Mouse (Mus musculus) CD4-positive, CD25-positive, alpha-beta regulatory T cell, adult 4 months (primary cell): ENCODE results near the gene Phactr3. TPM values are rescaled to one million over a fixed set of nuclear protein-coding genes. Genes with fewer than 3 reads are reported as not detected.
"Not testable (repeated sequence)": the region's sequence is repeated elsewhere in the genome, so short reads cannot be mapped to it uniquely, and the experiment has no call there.

Experiments used
- ATAC-seq: one replicate; pipeline ENCODE4 v1.8.0; 2017
- polyA plus RNA-seq, 2 experiments: library from polyadenylated mRNA; unstranded; fragments of 100-300 nt; shearing (Covaris generic); gene quantifications; one replicate each; pipeline ENCODE4 v1.2.1; 2017

Gene Phactr3
- under 1 TPM in 1 of 2 experiments, not detected in 1; 0.28 TPM for polyA plus RNA-seq

DNA sequence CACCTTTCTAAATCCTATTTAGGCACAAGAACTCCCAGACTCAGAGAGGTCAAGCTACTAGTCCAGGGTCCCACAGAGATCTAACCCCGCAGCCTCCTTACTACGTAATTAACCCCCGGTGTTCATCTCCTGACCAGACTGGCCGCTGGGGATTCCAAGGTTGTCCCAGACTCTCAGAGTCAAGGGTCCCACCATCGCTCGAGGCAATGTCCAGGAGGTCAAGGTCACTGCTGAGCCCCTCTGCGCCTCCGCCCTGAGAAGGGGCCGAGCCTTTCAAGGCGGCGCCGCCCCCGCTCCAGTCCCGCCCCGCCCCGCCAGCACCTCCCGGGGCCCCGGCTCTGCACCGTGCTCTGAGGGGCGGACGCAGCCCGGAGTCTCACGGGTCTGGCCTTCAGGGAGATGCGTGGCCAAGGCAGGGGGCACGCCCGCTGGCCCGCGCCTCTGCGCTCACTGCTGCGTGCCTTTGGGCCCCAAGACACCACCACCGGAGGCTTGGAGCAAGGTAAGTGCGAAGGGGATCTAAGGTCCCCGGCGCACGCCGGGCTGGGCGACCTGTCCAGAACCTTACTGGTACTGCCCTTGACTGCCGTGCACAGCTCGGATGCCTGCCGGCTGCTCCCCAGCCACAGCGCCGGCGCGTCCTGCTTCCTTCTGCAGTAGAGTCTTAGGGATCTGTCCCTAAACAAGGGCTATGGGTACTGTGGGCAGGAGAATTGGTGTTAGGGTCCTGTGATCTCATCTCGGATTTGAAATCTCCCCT is at the start of gene Phactr3:
Phactr3 (plus strand) TSS at position 175 of the 760 bp plus-strand sequence.
- no peak for ATAC-seq

- not testable (repeated sequence) for ATAC-seq
Observed at GRCm38 (mm10) chr2:178078166-178078717, 40.5 kb upstream of the Phactr3 start, which contains the start of gene Zfp931. Gene Zfp931, minus strand, starts transcription at chr2:178078476.

- no peak for ATAC-seq
Observed at GRCm38 (mm10) chr2:178089586-178089985, 29.2 kb upstream of the Phactr3 start.

- ATAC-seq = peak; percentile 74
Observed at GRCm38 (mm10) chr2:178098021-178098420, 20.8 kb upstream of the Phactr3 start.

DNA sequence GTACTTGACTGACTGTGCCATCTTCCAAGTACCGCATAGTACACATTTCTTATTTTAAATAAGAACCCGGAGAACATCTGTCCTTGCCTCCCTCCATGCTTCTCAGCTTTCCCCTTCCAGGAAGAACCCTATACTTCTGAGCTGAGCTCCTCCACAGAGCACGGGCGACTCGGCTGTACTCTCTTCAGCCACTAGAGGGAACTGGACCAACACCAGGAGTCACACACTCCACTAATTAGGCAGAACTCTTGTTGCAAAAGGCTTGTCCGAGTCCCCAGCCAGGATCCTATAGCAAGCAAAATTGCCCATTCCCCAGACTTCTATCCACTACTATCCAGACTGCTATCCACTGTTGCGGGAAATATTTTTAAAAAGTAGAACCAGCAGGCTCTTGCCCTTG is 16.8 kb upstream of the Phactr3 start:
- ATAC-seq = peak; percentile 68

GRCm38 (mm10) chr2:178117946-178118345 is 829 bp upstream of the Phactr3 start:
- ATAC-seq = no peak

GRCm38 (mm10) chr2:178119561-178120355 is 983 bp downstream of the Phactr3 start:
- no peak for ATAC-seq

- ATAC-seq = no peak
Observed at GRCm38 (mm10) chr2:178120356-178120645, 1.5 kb downstream of the Phactr3 start.

DNA sequence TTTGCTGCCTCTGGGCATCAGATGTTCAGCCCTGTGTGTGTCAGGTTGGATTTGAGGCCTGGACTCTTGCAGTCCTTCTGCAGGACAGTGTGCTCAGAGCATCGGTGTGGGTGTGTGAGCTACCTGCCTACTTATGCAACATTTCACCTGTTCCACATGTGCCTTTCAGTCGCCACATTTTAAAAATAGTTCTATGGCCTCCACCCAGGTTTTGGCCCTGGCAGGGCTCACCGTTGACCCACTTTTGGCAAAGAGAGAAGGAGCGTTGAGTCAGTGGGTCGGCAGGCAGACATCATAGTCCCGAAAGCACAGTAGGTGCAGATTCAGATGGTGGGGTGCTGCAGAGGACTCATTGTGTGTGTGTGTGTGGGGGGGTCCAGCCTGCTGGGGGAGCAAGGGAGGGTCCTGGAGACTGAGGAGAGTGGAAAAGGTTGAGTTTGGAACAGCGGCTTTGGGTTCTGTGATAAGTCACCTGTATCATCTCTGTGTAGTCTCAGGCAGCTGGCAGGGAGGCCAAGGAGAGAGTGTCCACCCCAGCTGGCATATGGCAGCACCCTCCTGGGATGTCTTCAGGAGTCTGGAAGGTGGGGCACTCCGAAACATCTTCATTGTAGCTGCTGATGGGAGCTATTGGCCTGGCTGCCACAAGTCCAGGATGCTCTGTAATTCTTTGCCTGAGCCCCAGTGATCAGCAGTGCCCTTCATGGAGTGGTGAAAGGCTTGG is 2.0 kb downstream of the Phactr3 start:
- ATAC-seq = no peak

DNA sequence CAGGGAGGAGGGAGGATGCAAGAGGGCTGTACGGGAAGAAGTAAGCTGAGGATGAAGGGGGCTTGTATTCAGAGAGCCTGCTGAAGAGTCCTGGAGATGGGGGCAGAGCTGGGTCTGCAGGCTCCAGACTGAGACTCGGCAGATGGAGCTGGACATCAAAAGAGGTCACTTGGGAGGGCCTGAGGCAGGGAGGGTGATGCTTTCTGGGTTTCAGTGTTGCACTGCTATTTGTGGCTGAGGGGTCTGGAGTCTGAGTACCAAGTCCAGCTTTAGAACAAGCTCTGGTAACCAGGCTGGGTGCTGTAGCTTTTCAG is 2.6 kb downstream of the Phactr3 start:
- no peak for ATAC-seq

DNA sequence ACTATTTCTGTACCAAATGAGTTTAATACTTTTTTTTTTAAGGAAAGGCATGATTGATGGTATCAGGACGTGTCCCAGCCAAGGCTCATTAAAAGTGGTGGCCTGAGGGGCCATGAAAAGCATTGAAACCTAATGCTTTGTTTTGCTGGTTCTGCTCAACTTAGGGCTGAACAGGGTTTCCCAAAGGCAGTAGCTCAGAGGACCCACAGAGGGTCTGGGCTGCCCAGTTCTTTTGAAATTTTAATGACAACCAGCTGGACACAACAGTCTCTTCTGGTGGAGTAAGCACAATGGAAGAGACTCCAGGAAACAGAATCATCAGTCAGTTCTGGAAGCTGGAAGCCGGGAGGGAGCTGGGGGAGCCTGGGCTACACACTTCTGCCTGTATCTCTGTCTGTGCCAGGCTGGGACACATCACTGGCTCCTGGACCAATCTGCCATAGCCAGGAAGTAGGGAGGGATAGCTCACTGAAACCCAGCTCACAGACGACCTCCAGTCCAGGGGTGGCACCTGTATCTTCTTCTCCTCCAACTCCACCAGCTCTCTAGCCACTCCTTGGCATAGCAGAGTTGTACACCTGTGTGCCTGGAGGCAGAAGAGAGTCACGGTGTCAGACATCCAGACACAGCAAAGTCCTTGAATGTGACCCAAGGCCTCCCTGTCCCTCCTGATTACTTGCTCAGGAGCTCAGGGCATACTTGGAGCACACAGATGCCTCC is 3.3 kb downstream of the Phactr3 start:
- no peak for ATAC-seq

DNA sequence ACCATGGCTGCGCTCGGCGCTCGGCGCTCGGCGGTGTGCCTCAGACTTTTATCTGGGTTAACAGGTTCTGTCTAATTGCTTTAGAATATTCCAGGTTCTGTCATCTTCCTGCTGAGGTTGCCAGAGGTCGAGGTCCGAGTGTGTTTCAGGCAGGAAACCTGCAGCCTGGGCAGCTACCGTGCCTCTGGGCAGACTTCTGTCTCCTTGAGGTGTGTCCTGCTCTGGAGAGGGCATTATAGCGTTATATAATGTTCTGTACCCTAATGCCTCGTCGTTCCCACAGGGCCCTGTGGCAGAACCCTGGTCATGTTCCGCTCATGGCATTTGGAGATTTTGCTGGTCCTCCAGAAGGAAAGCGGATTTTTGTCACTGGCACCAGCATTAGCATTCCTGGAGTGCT is 4.7 kb downstream of the Phactr3 start:
- ATAC-seq = no peak

DNA sequence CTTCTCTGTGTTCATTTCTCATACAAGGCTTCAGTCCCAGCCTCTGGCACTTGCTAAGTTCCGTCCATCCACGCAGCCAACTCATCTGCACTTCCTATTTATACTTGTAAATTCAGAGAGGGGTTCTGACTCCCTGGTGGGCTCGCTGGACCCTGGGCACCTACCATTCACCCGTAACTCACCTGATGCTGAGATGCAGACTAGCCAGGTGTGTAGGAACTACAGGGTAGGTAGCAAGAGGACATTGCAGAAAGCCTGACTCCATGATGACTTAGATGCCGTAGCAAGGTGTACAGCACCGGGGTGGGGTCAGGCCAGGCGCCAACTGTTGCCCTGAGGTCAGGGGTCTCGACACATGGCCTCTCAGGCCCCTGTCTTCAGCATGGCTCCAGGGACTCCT is 6.7 kb downstream of the Phactr3 start:
- ATAC-seq = no peak

GRCm38 (mm10) chr2:178126041-178126820 is 7.5 kb downstream of the Phactr3 start:
- no peak for ATAC-seq

DNA sequence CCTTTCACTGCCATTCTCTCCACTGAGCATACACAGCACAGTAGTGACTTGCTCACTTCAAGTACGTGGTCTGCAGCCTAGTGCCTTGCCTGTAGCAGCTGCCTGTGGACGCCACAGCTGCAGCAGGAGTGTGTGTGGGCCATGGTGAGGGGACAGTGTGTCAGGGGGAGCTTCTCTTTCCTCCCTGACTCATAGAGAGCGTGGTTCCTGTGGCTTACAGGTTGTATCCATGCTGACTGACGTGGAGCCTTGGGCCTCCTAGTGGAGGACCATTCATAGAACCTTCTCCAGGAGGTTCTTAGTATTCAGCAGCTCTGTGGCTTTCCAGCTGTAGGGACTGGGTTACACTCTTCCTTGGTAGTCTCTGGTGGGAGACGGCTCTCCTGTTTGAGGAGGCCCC is 9.8 kb downstream of the Phactr3 start:
- ATAC-seq = no peak

DNA sequence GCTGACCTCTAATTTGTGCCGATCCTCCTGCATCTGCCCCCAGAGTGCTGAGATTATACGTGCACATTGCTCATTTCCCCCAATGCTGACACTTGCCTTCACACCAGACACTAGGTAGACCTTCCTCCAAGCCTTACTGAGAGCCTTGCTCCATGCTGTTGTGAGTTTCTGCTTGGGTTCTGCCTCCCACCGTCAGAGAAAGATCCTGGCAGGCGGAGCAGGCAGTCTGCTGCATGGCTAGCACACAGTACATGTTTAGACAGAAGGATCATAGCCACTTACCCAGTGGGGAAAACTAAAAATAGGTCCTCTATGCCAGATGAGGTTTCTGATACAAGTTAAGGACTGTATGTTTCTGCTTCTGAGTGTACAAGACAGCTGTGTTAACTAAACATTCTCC is 10.4 kb downstream of the Phactr3 start:
- ATAC-seq = no peak

GRCm38 (mm10) chr2:178129676-178130075 is 10.9 kb downstream of the Phactr3 start:
- no peak for ATAC-seq

GRCm38 (mm10) chr2:178130536-178130935 is 11.8 kb downstream of the Phactr3 start:
- ATAC-seq = no peak

DNA sequence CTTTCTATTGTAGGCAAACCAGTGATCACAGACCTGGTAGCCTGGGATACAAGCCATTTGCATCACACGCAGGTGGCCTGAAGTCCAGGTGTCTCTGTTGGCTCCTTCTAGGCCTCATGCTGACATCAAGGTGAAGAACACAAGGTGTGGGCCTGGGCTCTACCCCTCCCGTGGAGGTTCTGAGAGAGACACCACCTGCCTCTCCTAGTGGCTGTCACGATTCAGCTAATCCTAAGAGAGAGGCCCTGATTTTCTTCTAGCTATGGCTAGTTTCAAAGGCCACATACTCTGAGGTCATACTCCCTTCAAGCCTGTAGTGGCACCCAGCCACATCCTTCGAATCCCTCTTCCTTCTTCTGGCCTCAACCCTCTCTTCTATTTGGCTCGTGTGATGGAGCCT is 12.2 kb downstream of the Phactr3 start:
- no peak for ATAC-seq

DNA sequence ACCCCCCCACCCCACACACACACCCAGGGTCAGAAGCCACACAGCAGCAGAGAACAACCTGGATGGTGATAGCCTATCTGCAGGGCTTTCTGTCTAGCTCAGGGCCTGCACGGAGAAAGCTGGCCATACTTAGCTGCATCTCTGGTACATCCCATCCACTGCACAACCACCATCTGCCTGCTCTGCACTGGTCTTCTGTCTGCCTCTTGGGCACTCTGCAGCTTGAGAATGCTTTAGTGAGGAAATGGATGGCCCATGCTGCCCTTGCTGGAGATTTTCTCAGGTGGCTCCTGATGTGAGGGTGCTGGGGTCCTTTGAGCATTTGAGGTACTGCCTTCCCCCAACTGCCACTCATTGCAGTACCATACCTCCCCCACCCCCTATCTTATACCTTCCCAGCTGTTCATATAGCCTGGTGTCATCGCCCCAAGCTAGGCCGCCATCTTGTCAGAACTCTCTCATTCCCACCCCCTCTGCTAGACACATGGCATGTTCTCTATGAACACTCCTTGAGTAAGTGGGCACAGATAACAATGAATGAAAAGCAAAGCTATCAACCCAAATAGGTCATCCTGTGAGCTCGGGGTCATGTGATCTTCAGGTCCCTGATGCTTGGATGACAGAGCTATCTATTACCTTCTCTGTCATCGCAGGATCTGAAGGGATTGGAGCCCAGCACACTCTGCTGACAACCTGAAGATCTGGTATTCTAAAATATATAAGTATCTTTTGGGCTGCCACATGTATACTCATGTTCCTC is 13.0 kb downstream of the Phactr3 start:
- ATAC-seq = no peak

DNA sequence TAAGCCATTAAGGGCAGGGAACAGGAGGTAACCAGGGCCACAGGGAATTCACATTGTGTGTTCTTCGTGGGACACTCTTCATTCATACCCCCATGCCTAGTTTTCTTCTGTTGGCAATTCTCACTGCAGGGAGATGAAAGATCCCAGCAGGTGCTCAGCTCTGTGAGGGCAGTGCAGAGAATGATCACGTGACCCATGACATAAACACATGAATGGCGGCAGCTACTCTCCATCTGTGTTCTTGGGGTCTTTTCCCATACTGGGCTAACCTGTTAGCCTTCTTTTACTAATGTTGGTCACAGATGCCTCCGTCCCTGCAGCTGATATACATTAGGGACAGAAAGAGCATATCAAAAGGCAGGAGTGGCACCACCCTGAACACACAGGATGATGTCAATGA is 16.9 kb downstream of the Phactr3 start:
- no peak for ATAC-seq
